Mouse (Mus musculus): Measurements from ENCODE around the gene Usp32.

GRCm38 (mm10) chr11:84985421-84985820 is 154.5 kb downstream of the Usp32 start:
- TF ChIP-seq CTCF (IDR thresholded peaks at IDR 0.05; ENCODE audit: low read depth, low read length) (no peak), GATA2 (IDR thresholded peaks at IDR 0.05; ENCODE audit: borderline replicate concordance, low read depth, low read length) (no peak), GATA1 (IDR thresholded peaks at IDR 0.05; ENCODE audit: borderline replicate concordance, low read length) (no peak)
